Mouse (Mus musculus): ENCODE results near the gene Calr3. TPM values are rescaled to one million over a fixed set of nuclear protein-coding genes. Genes with fewer than 3 reads are reported as not detected.

Gene Calr3
- total RNA-seq, 2 experiments from 2014 or later = 0.97 to 1.5 TPM

GRCm38 (mm10) chr8:72422926-72423325 is 20.7 kb downstream of the Calr3 start:
- no peak for DNase-seq (ENCODE audit: extremely low spot score in 1 of 2, low spot score in 2 of 2)
- intact Hi-C loops (cut with DNase I) = no loop called here
- Histone ChIP-seq H3K4me3 (no peak overlapping the region), H3K27ac (no peak overlapping the region)
- TF ChIP-seq CTCF (IDR thresholded peaks at IDR 0.05) = peak; percentile 14; the same call in 1 of the 2 replicates

GRCm38 (mm10) chr8:72421362-72422335 is 22.0 kb downstream of the Calr3 start, which contains the start of gene Eps15l1:
TSS of gene Eps15l1 (minus strand) at chr8:72421460.
- peak; percentile 98 to 99 for DNase-seq (ENCODE audit: extremely low spot score in 1 of 2, low spot score in 2 of 2)
- intact Hi-C loops (cut with DNase I) = loop anchor here (2.0 kb wide), 1 partner anchor 53 kb away; the partner anchor contains the start of gene Cherp
- peak within 1 kb of the TSS; percentile 93 for H3K27ac ChIP-seq
- H3K4me3 ChIP-seq = peak within 1 kb of the TSS; percentile 86
- TF ChIP-seq CTCF (IDR thresholded peaks at IDR 0.05) = no peak

GRCm38 (mm10) chr8:72420571-72421361 is 22.9 kb downstream of the Calr3 start:
- DNase-seq (ENCODE audit: extremely low spot score in 1 of 2, low spot score in 2 of 2) = peak; percentile 37 to 40
- TF ChIP-seq CTCF (IDR thresholded peaks at IDR 0.05) = no peak
- Histone ChIP-seq H3K4me3 (peak overlapping the region; percentile 86), H3K27ac (peak overlapping the region; percentile 93)
- intact Hi-C loops (cut with DNase I) = loop anchor here (2.0 kb wide), 1 partner anchor 54 kb away; the partner anchor contains the start of gene Cherp

GRCm38 (mm10) chr8:72418073-72418472 is 25.6 kb downstream of the Calr3 start:
- no peak for DNase-seq (ENCODE audit: extremely low spot score in 1 of 2, low spot score in 2 of 2)
- TF ChIP-seq CTCF (IDR thresholded peaks at IDR 0.05) = no peak

GRCm38 (mm10) chr8:72415252-72415651 is 28.4 kb downstream of the Calr3 start:
- intact Hi-C loops (cut with DNase I) = no loop called here
- no peak for TF ChIP-seq CTCF (IDR thresholded peaks at IDR 0.05)

More at GRCm38 (mm10) chr8:72418073-72418472, 25.6 kb downstream of the Calr3 start:
- Histone ChIP-seq H3K4me3 (no peak overlapping the region), H3K27ac (no peak overlapping the region)
- intact Hi-C loops (cut with DNase I) = no loop called here

GRCm38 (mm10) chr8:72413839-72414238 is 29.8 kb downstream of the Calr3 start:
- Histone ChIP-seq H3K4me3 (no peak overlapping the region), H3K27ac (no peak overlapping the region)
- DNase-seq (ENCODE audit: extremely low spot score in 1 of 2, low spot score in 2 of 2) = no peak
- no peak for TF ChIP-seq CTCF (IDR thresholded peaks at IDR 0.05)
- intact Hi-C loops (cut with DNase I) = no loop called here

More at GRCm38 (mm10) chr8:72415252-72415651, 28.4 kb downstream of the Calr3 start:
- Histone ChIP-seq H3K27ac (no peak overlapping the region), H3K4me3 (no peak overlapping the region)
- no peak for DNase-seq (ENCODE audit: extremely low spot score in 1 of 2, low spot score in 2 of 2)

GRCm38 (mm10) chr8:72409443-72409842 is 34.2 kb downstream of the Calr3 start:
- no peak for TF ChIP-seq CTCF (IDR thresholded peaks at IDR 0.05)
- intact Hi-C loops (cut with DNase I) = no loop called here

GRCm38 (mm10) chr8:72407878-72408277 is 35.8 kb downstream of the Calr3 start:
- H3K4me3 ChIP-seq = no peak overlapping the region
- intact Hi-C loops (cut with DNase I) = no loop called here
- no peak for TF ChIP-seq CTCF (IDR thresholded peaks at IDR 0.05)
- no peak overlapping the region for H3K27ac ChIP-seq
- DNase-seq (ENCODE audit: extremely low spot score in 1 of 2, low spot score in 2 of 2) = no peak

More at GRCm38 (mm10) chr8:72409443-72409842, 34.2 kb downstream of the Calr3 start:
- Histone ChIP-seq H3K27ac (no peak overlapping the region), H3K4me3 (no peak overlapping the region)
- no peak for DNase-seq (ENCODE audit: extremely low spot score in 1 of 2, low spot score in 2 of 2)

GRCm38 (mm10) chr8:72402981-72403380 is 40.7 kb downstream of the Calr3 start:
- TF ChIP-seq CTCF (IDR thresholded peaks at IDR 0.05) = no peak
- intact Hi-C loops (cut with DNase I) = no loop called here
- Histone ChIP-seq H3K4me3 (no peak overlapping the region), H3K27ac (no peak overlapping the region)
- no peak for DNase-seq (ENCODE audit: extremely low spot score in 1 of 2, low spot score in 2 of 2)

GRCm38 (mm10) chr8:72401381-72401780 is 42.3 kb downstream of the Calr3 start:
- no peak for DNase-seq (ENCODE audit: extremely low spot score in 1 of 2, low spot score in 2 of 2)
- H3K4me3 ChIP-seq = no peak overlapping the region
- TF ChIP-seq CTCF (IDR thresholded peaks at IDR 0.05) = no peak
- no peak overlapping the region for H3K27ac ChIP-seq
- intact Hi-C loops (cut with DNase I) = no loop called here

GRCm38 (mm10) chr8:72385737-72386136 is 57.9 kb downstream of the Calr3 start:
- no peak overlapping the region for H3K27ac ChIP-seq
- intact Hi-C loops (cut with DNase I) = no loop called here
- H3K4me3 ChIP-seq = no peak overlapping the region
- no peak for TF ChIP-seq CTCF (IDR thresholded peaks at IDR 0.05)
- no peak for DNase-seq (ENCODE audit: extremely low spot score in 1 of 2, low spot score in 2 of 2)

All from left cerebral cortex, adult 2 months (tissue).